Mouse (Mus musculus): ENCODE data around the gene Ascc2.
A peak's percentile ranks its signal among the peaks of the same experiment; 100 is the strongest.

Gene Ascc2

GRCm38 (mm10) chr11:4637534-4638234 is at the start of gene Ascc2:
TSS of gene Ascc2 (plus strand) at chr11:4637747.
- peak; percentile 92 for DNase-seq

- no peak for DNase-seq
Measured at GRCm38 (mm10) chr11:4591811-4592210, 45.7 kb upstream of the Ascc2 start.

GRCm38 (mm10) chr11:4593491-4593848 is 44.1 kb upstream of the Ascc2 start:
- DNase-seq, result no peak

- no peak for DNase-seq
Measured at GRCm38 (mm10) chr11:4593849-4594607, 43.5 kb upstream of the Ascc2 start.

GRCm38 (mm10) chr11:4594608-4595500 is 42.7 kb upstream of the Ascc2 start, which contains the start of gene Mtmr3:
TSS of gene Mtmr3 (minus strand) at chr11:4594863.
- peak; percentile 97 for DNase-seq

- DNase-seq, result no peak
Measured at GRCm38 (mm10) chr11:4598411-4598810, 39.1 kb upstream of the Ascc2 start.

- DNase-seq, result no peak
Measured at GRCm38 (mm10) chr11:4599916-4600315, 37.6 kb upstream of the Ascc2 start.

- DNase-seq, result no peak
Measured at GRCm38 (mm10) chr11:4601890-4602289, 35.7 kb upstream of the Ascc2 start.

- DNase-seq, result peak; percentile 30
Measured at GRCm38 (mm10) chr11:4602691-4603441, 34.7 kb upstream of the Ascc2 start.

GRCm38 (mm10) chr11:4604441-4604840 is 33.1 kb upstream of the Ascc2 start:
- no peak for DNase-seq

GRCm38 (mm10) chr11:4605414-4605813 is 32.1 kb upstream of the Ascc2 start:
- peak; percentile 41 for DNase-seq

GRCm38 (mm10) chr11:4606541-4606940 is 31.0 kb upstream of the Ascc2 start:
- DNase-seq, result no peak

- DNase-seq, result no peak
Measured at GRCm38 (mm10) chr11:4611904-4612303, 25.6 kb upstream of the Ascc2 start.

- no peak for DNase-seq
Measured at GRCm38 (mm10) chr11:4620017-4620485, 17.5 kb upstream of the Ascc2 start, which contains the start of gene Gm11032. TSS of gene Gm11032 (plus strand) at chr11:4620067.

- no peak for DNase-seq
Measured at GRCm38 (mm10) chr11:4620501-4621108, 16.9 kb upstream of the Ascc2 start.

GRCm38 (mm10) chr11:4621866-4622265 is 15.7 kb upstream of the Ascc2 start:
- no peak for DNase-seq

- DNase-seq, result no peak
Measured at GRCm38 (mm10) chr11:4622442-4622986, 15.0 kb upstream of the Ascc2 start.

GRCm38 (mm10) chr11:4622997-4623396 is 14.6 kb upstream of the Ascc2 start:
- peak; percentile 44 for DNase-seq

GRCm38 (mm10) chr11:4625931-4626330 is 11.6 kb upstream of the Ascc2 start:
- DNase-seq, result peak; percentile 43

GRCm38 (mm10) chr11:4627636-4628035 is 9.9 kb upstream of the Ascc2 start:
- DNase-seq, result peak; percentile 79

GRCm38 (mm10) chr11:4629861-4630280 is 7.7 kb upstream of the Ascc2 start:
- peak; percentile 52 for DNase-seq
